Mouse (Mus musculus): Measurements from ENCODE around the gene Rpl18a.

GRCm38 (mm10) chr8:70894385-70894720 is 2.9 kb downstream of the Rpl18a start:
- TF ChIP-seq CTCF (IDR thresholded peaks at IDR 0.05; ENCODE audit: extremely low read depth, insufficient read depth, low read length) (no peak), POLR2A (IDR thresholded peaks at IDR 0.05; ENCODE audit: extremely low read depth, insufficient read depth, low read length) (no peak)

Data from cortical plate, adult 2 months (tissue).